Mouse (Mus musculus): ENCODE data around the gene Mettl21e. TPM values are rescaled to one million over a fixed set of nuclear protein-coding genes. Genes with fewer than 3 reads are reported as not detected.
"Not testable (repeated sequence)": the region's sequence is repeated elsewhere in the genome, so short reads cannot be mapped to it uniquely, and the experiment has no call there.

Gene Mettl21e
- total RNA-seq (2015; ENCODE audit: low replicate concordance) (not detected in 2 replicates), total RNA-seq (2017; ENCODE audit: low replicate concordance) (not detected in 2 replicates)

GRCm38 (mm10) chr1:44218876-44219275, at the start of gene Mettl21e:
Gene Mettl21e (minus strand): TSS chr1:44218961.
- no peak for ATAC-seq (replicated peaks; ENCODE audit: low FRiP score, poor library complexity, severe bottlenecking)

DNA sequence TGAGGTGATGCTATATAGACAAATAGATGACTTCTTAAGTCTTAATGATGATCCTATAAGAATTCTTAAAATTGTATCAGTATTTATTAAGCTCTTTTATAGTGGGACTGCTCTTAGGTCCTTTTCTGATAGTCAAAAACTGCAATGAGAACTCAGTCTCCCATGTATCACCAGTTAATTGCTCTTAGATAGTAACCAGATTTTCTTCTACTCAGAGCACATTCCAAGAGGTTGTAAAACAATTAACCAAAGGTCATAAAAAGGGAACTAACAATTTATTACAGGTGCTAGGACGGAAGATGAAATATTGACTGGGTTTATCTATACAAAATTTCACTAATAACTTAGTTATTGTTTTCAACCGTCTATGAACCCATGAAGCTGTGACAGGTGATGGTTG, 21.7 kb upstream of the Mettl21e start:
- not testable (repeated sequence) for ATAC-seq (replicated peaks; ENCODE audit: low FRiP score, poor library complexity, severe bottlenecking)

DNA sequence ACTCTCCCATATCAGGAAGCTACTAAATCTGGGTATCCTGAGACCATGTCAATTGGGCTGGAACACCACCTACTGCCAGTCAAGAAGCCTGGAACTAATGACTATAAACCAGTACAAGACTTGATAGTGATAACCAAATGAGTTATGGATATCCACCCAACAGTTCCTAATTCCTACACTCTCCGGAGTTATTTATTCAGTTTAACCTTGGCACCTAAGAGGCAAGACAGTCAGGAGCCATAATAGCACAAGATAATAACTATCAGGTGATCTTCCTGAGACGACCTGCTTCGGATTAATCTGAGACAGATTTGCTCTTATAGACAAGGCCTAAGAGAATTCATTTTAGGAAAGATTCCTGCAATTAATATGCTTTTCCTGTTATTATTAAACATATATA, 21.2 kb upstream of the Mettl21e start:
- no peak for ATAC-seq (replicated peaks; ENCODE audit: low FRiP score, poor library complexity, severe bottlenecking)

GRCm38 (mm10) chr1:44237305-44237704, 18.5 kb upstream of the Mettl21e start:
- ATAC-seq (replicated peaks; ENCODE audit: low FRiP score, poor library complexity, severe bottlenecking): no peak

DNA sequence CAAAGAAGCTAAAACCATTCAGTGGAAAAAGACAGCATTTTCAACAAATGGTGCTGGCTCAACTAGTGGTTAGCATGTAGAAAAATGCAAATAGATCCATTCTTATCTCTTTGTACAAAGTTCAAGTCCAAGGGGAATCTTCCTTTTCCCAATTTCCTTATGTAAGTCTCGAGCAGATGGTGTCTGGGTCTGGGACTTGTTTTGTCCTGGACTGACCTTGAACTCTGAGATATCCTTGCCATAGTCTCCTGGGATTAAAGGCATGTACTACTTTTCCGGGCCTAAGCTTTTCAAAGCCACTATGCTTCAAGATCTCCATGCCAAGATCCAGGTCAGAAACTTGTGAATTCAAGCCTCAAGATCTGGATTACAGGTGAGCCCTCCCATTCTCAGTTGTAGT, 16.6 kb upstream of the Mettl21e start:
- no peak for ATAC-seq (replicated peaks; ENCODE audit: low FRiP score, poor library complexity, severe bottlenecking)

- not testable (repeated sequence) for ATAC-seq (replicated peaks; ENCODE audit: low FRiP score, poor library complexity, severe bottlenecking)
Measured at GRCm38 (mm10) chr1:44234531-44234930, 15.8 kb upstream of the Mettl21e start.

DNA sequence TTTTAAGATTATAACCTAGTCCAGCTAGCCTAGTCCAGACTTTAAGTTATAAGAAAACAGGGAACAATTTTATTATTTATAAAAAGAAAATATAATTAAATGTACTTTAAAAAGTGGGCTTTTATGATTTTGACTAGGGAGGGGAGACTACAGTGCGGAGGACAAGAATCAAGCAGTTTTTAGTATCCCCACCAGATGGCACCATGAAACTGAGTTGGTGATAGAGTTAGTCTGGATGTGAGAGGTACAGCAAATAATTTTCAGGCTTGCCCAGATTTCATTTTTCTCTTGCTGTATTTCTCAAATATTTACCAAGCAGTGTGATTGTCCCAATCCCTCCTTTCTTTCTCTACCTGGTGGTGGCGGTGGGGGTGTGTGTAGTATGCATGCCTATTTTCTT, 10.3 kb upstream of the Mettl21e start:
- no peak for ATAC-seq (replicated peaks; ENCODE audit: low FRiP score, poor library complexity, severe bottlenecking)

GRCm38 (mm10) chr1:44217118-44217517, 1.6 kb downstream of the Mettl21e start:
- no peak for ATAC-seq (replicated peaks; ENCODE audit: low FRiP score, poor library complexity, severe bottlenecking)

DNA sequence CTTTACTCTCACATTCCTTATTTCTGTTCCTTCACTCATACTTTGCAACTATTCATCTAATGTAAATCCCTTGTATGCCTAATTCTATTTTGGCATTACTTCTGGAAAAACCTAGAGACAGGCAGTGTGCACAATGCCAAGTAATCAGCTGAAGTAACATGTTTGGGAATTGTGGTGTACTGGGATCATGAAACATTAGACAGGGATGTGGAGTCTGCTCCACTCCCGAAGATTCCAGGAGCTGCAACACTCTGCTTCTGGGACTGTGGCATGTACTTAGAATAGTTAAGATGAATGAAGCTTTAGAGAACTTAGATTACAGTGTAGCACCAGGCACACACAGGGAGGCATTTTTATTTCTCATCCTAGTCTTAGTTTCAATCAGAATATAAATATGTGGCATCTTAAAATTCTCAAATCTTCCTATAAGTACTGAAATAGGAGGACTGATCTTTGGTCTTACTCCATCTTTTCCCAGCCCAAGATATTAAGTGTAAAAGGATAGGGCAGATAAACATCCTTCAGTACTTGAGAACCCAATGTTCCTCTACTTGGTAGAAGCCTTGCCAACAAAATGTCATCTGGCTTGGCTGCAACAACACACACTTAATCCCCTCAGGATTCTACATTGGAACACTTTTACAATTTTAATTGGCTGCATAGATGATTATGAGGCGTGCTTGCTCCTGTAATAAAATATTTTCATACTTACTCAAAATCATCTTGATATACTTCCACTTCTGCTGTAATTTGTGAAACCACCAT, 2.2 kb downstream of the Mettl21e start:
- ATAC-seq (replicated peaks; ENCODE audit: low FRiP score, poor library complexity, severe bottlenecking): no peak

DNA sequence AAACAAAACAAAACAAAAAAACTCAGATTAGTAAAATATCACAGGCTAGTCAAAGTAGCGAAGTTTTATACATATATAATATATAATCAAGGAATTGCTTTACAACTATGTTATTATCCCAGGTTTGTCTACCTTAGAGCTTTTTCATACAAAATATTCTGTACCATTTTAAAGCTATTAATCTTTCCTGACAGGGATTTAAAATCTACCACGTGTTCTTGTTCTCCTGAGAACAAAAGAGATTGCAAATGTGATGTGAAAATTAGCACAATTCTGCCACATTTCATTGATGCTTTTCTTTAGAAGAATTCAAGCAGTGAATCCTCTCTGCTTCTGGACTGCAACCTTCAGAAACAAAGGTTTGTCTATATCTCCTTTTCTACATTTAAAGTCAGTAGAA, 4.3 kb downstream of the Mettl21e start:
- no peak for ATAC-seq (replicated peaks; ENCODE audit: low FRiP score, poor library complexity, severe bottlenecking)

- ATAC-seq (replicated peaks; ENCODE audit: low FRiP score, poor library complexity, severe bottlenecking): no peak
Measured at GRCm38 (mm10) chr1:44202876-44203275, 15.9 kb downstream of the Mettl21e start.

DNA sequence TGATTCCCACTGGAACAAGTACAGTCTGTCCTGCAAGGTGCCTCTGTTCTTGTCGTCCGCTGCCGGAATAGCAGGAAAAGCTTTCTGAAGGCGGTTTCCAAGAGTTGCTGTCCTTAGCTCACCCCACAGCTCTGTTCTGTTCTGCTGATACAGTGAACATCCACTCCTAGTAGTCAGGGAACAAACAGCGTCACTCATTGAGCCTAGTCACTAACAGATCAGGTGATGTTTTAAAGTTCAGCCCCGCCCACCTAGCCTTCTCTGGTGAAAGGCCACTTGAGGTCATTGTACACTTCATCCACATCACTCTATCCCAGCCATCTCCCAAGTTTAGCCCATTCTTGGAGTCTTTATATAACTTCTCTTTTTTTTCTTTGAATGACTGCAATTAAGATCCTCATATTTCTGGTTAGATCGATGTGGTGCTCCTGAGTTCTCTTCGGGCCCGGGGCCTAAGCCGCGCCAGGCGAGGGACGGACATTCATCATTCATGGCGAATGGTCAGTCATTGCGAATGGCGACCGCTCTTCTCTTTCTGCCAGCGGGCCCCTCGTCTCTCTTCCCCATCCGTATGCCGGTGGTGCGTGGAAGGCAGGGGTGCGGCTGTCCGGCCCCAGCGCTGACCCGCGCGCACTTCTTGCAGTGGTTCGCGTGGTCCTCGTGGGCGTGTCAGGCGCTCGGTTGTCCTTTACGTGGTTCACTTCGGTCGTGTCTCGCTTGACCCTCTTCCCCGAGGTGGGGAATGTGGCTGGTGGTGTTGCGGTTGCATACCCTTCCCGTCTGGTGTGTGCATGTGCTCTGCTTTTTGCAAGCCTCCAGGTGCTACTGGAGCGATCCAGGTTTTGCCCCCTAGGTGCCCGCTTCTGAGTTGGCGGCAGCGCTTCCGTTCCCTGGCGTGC, 20.2 kb downstream of the Mettl21e start:
- ATAC-seq (replicated peaks; ENCODE audit: low FRiP score, poor library complexity, severe bottlenecking): no peak

- ATAC-seq (replicated peaks; ENCODE audit: low FRiP score, poor library complexity, severe bottlenecking): no peak
Measured at GRCm38 (mm10) chr1:44186396-44186795, 32.4 kb downstream of the Mettl21e start.

- ATAC-seq (replicated peaks; ENCODE audit: low FRiP score, poor library complexity, severe bottlenecking): no peak
Measured at GRCm38 (mm10) chr1:44178086-44178485, 40.7 kb downstream of the Mettl21e start.

DNA sequence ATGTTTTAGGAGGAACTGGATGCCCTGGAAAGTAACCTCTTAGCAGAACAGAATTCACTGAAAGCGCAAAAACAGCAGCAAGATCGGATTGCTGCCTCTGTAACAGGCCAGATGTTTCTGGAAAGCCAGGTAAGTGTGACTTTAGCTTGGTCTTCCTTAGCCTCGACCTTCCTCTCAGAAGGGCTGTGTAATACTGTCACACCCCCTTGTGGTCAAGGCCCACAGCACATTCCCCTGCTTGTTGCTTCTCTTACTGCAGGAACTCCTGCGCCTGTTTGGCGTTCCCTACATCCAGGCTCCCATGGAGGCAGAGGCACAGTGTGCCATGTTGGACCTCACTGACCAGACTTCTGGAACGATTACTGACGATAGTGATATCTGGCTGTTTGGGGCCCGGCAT, 44.9 kb downstream of the Mettl21e start:
- ATAC-seq (replicated peaks; ENCODE audit: low FRiP score, poor library complexity, severe bottlenecking): no peak

GRCm38 (mm10) chr1:44172656-44173055, 46.1 kb downstream of the Mettl21e start:
- no peak for ATAC-seq (replicated peaks; ENCODE audit: low FRiP score, poor library complexity, severe bottlenecking)

DNA sequence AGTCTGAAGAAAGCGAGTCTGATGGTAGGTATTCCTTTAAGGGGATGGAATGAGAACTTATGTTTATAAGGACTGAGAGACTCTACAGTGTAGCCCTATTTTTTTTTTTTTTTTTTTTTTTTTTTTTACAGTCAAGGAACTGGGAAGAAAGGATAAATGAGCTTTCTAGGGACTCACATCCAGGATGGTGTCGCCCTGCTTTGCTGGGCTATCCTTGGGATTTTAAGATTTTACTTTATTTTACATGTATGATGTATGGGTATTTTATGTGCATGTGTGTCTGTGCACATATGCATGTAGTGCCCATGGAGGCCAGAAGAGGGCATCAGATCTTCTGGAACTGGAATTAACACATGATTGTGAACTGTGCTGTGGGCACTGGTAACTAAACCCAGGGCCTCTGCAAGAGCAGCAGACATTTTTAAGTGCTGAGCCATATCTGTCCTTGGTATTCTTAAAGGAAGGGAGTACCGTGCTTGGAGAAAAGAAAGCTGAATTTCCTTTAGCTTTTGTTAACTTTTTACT, 50.8 kb downstream of the Mettl21e start:
- no peak for ATAC-seq (replicated peaks; ENCODE audit: low FRiP score, poor library complexity, severe bottlenecking)

DNA sequence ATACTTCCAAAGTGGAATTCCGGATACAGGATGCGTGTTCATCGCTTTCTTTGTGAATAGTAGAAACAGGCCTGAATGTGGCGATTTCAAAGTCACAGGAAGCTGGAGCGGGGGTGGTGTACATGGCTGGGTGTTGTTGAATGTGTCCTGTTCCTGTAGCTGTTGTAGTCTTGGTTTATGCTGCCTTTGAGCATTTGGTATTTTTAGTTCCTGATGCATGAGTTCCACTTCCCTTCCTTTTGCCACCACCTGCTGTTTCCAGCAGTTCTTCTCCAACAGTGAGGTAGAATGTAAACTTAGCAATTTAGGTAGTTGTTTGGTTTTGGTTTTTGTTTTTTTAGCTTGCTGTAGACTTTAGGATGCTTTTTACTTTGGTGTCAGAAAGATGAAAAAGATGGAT, 56.4 kb downstream of the Mettl21e start:
- ATAC-seq (replicated peaks; ENCODE audit: low FRiP score, poor library complexity, severe bottlenecking): no peak

DNA sequence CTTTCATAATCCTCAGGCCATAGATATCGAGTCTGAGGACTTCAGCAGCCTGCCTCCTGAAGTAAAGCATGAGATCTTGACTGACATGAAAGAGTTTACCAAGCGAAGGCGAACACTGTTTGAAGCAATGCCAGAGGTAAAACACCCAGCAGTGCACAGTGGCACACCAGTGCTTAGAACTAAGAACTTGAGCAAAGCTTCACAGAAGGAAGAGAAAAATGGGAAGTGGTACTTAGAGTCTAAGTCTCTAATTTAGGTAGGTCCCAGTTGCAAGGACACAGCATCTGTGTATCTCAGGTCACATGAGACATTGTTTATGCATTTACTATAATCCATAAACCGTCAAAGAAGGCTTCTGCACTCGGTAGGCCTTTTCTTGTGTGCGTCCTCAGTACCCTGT, 56.9 kb downstream of the Mettl21e start:
- no peak for ATAC-seq (replicated peaks; ENCODE audit: low FRiP score, poor library complexity, severe bottlenecking)

DNA sequence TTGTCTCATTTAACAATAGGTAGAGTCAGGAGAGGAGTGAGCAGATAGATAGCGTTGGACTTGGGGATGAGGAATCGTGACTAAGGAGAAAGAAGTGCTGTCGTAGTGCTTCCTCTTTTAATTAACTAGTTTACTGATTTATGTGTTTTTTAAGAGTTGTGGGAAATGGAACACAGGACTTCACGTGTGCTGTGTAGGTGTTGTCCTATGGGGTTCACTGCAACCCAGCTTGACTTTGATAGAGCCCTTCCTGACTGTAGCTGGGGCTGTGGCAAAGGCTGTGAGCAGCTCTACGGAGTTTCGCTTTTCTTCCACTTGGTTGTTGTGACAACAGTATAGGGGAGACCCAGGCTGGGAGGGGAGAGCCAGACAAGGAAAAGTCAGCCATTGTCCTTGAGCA, 60.4 kb downstream of the Mettl21e start:
- no peak for ATAC-seq (replicated peaks; ENCODE audit: low FRiP score, poor library complexity, severe bottlenecking)

- ATAC-seq (replicated peaks; ENCODE audit: low FRiP score, poor library complexity, severe bottlenecking): no peak
Measured at GRCm38 (mm10) chr1:44155287-44155686, 63.5 kb downstream of the Mettl21e start.

Data from erythroblast, adult 5-6 weeks (primary cell).